Comparison of ENCODE assay signal across 8 mouse cellular contexts in genomic region chr3:87970184-87970938, GRCm38 (mm10). TPM values are rescaled to one million over a fixed set of nuclear protein-coding genes. Genes with fewer than 3 reads are reported as not detected.
DNase-seq lines count a peak whose midpoint lies in the region; ATAC-seq and TF ChIP-seq lines count a peak whose summit lies in the region.

No protein-coding gene starts in this region.

- H3K4me3 ChIP-seq in ES-E14 (ENCODE audit: insufficient read depth in 1 of 2, low read depth in 1 of 2, low read length in 2 of 2, poor library complexity in 1 of 2, severe bottlenecking in 1 of 2): peak overlapping the region; percentile 60 to 68
- 0 out of 2 replicates have a peak overlapping the region, but pooled peaks have one; percentile 3 for H3K4me3 ChIP-seq in cortical plate, adult 2 months (ENCODE audit: insufficient read depth, low read length)
- peak overlapping the region; percentile 67 for H3K4me3 ChIP-seq in heart, embryonic 13.5 days
- H3K4me3 ChIP-seq in kidney, postnatal 0 days (replicated peaks; ENCODE audit: low read depth, low read length): peak overlapping the region; percentile 53

- peaks cover 35% of the 10 kb centered on the region; the same call in 1 of the 2 replicates for H3K27me3 ChIP-seq in heart, embryonic 13.5 days (replicated peaks)
- no peaks in the 10 kb centered on the region for H3K27me3 ChIP-seq in kidney, postnatal 0 days (ENCODE audit: insufficient read depth, low read length)

- no peak overlapping the region for H3K27ac ChIP-seq in ES-E14 (ENCODE audit: insufficient read depth, low read depth, low read length, poor library complexity, severe bottlenecking)
- H3K27ac ChIP-seq in cortical plate, adult 2 months (ENCODE audit: insufficient read depth, low read length): no peak overlapping the region
- H3K27ac ChIP-seq in heart, embryonic 13.5 days (replicated peaks): peak overlapping the region; percentile 61
- H3K27ac ChIP-seq in kidney, postnatal 0 days: peak overlapping the region; percentile 71

- in situ Hi-C loops in ES-E14 (cut with MboI; ENCODE audit: low sequenced_read_pairs in 2 of 2, unreplicated experiment in 2 of 2): no loop called here

- H3K9me3 ChIP-seq in ES-E14 (ENCODE audit: control insufficient read depth, insufficient read depth, low read depth, low read length): no peaks in the 10 kb centered on the region
- no peaks in the 10 kb centered on the region for H3K9me3 ChIP-seq in heart, embryonic 13.5 days
- H3K9me3 ChIP-seq in kidney, postnatal 0 days (replicated peaks; ENCODE audit: low read length): no peaks in the 10 kb centered on the region

- TF ChIP-seq CTCF in cortical plate, adult 2 months (IDR thresholded peaks at IDR 0.05; ENCODE audit: extremely low read depth, insufficient read depth, low read length): peak; percentile 59
- peak; percentile 83 for TF ChIP-seq CTCF in kidney, postnatal 0 days (IDR thresholded peaks at IDR 0.05; ENCODE audit: low read depth)

- TF ChIP-seq POLR2A in cortical plate, adult 2 months (IDR thresholded peaks at IDR 0.05; ENCODE audit: extremely low read depth, insufficient read depth, low read length): no peak

- peak overlapping the region; percentile 93 for H3K4me2 ChIP-seq in heart, embryonic 13.5 days
- H3K4me2 ChIP-seq in kidney, postnatal 0 days (ENCODE audit: low read length): peak overlapping the region; percentile 84

- under 1% methylated on average over 21 of the region's 21 CpGs for WGBS in heart, embryonic 13.5 days
- WGBS in kidney, postnatal 0 days: 1% methylated on average over 21 of the region's 21 CpGs

- no peaks in the 10 kb centered on the region for H3K36me3 ChIP-seq in ES-E14 (ENCODE audit: control insufficient read depth, insufficient read depth, low read length, poor library complexity, severe bottlenecking)
- peaks cover 9% of the 10 kb centered on the region for H3K36me3 ChIP-seq in heart, embryonic 13.5 days
- H3K36me3 ChIP-seq in kidney, postnatal 0 days (ENCODE audit: insufficient read depth, low read length): no peaks in the 10 kb centered on the region

- DNase-seq in cerebellum, adult 18-20 months: peak; percentile 32 to 51
- DNase-seq in ES-E14 (ENCODE audit: low read depth, low spot score): no peak
- DNase-seq in kidney, postnatal 0 days (ENCODE audit: low spot score): peak; percentile 83
- peak; percentile 77 for DNase-seq in lung, postnatal 10 days
- peak; percentile 87 for DNase-seq in retina, embryonic 14.5 days (ENCODE audit: low spot score)

- no peak for ATAC-seq in cerebellum, adult (ENCODE audit: insufficient number of reproducible peaks, low FRiP score, low TSS enrichment)
- ATAC-seq in heart, embryonic 13.5 days (ENCODE audit: extremely low read depth, insufficient number of reproducible peaks, low FRiP score, low TSS enrichment): no peak
- ATAC-seq in kidney, postnatal 0 days (replicated peaks; ENCODE audit: low FRiP score, low read depth): no peak

- H3K4me1 ChIP-seq in ES-E14 (ENCODE audit: control insufficient read depth in 2 of 2, insufficient read depth in 2 of 2, low read length in 2 of 2, poor library complexity in 1 of 2): peaks cover 7 to 18% of the 10 kb centered on the region in 2 experiments; a peak in 3 of 4 replicates
- H3K4me1 ChIP-seq in cortical plate, adult 2 months (ENCODE audit: control insufficient read depth, insufficient read depth, low read length): peaks cover 2% of the 10 kb centered on the region; the same call in 1 of the 2 replicates
- H3K4me1 ChIP-seq in heart, embryonic 13.5 days: peaks cover 47% of the 10 kb centered on the region
- peaks cover 27% of the 10 kb centered on the region for H3K4me1 ChIP-seq in kidney, postnatal 0 days (replicated peaks; ENCODE audit: insufficient read depth, low read length)

- peak overlapping the region; percentile 68 for H3K9ac ChIP-seq in ES-E14 (ENCODE audit: insufficient read depth, low read depth, low read length, poor library complexity, severe bottlenecking)
- peak overlapping the region; percentile 91 for H3K9ac ChIP-seq in heart, embryonic 13.5 days
- H3K9ac ChIP-seq in kidney, postnatal 0 days (ENCODE audit: low read depth, low read length): 0 out of 2 replicates have a peak overlapping the region, but pooled peaks have one; percentile 61

TF ChIP-seq in ES-E14, 5 proteins besides CTCF, POLR2A, EP300 and RAD21:
- TF ChIP-seq MAFK (IDR thresholded peaks at IDR 0.05; ENCODE audit: insufficient read depth, low read depth, low read length) (no peak), ZNF384 (IDR thresholded peaks at IDR 0.05; ENCODE audit: low read depth, low read length) (no peak), ZC3H11A (IDR thresholded peaks at IDR 0.05; ENCODE audit: borderline replicate concordance, low read depth, low read length) (peak; percentile 43; the same call in 1 of the 2 replicates), HCFC1 (IDR thresholded peaks at IDR 0.05; ENCODE audit: borderline replicate concordance, insufficient read depth, low read length) (no peak)
TF ChIP-seq in ES-E14: peak in this region for 1.

RNA-seq across cellular contexts. Expression of gene Nes, which starts 0.5 kb away (rescaled TPM):
- total RNA-seq in ES-E14 (2012; rRNA removed): 22.3 and 29.4 TPM in 2 replicates
- 3.1 and 3.6 TPM in 2 replicates for polyA plus RNA-seq in cortical plate, adult 2 months (2012; rRNA removed)
- 18.7 and 18.9 TPM in 2 replicates for polyA plus RNA-seq in heart, embryonic 13.5 days (2015; fragmentation: Nextera tagmentation; extraction: Ambion mirVana)
- polyA plus RNA-seq in kidney, postnatal 0 days (2015; fragmentation: Nextera tagmentation; extraction: Ambion mirVana): 24.6 and 28.9 TPM in 2 replicates

RNA-seq across cellular contexts. Expression of gene Crabp2, which starts 21.9 kb away (rescaled TPM):
- total RNA-seq in ES-E14 (2012; rRNA removed): 9.4 and 19.7 TPM in 2 replicates
- polyA plus RNA-seq in cortical plate, adult 2 months (2012; rRNA removed): 5.2 and 6.2 TPM in 2 replicates
- 6.2 and 8.4 TPM in 2 replicates for polyA plus RNA-seq in heart, embryonic 13.5 days (2015; fragmentation: Nextera tagmentation; extraction: Ambion mirVana)
- polyA plus RNA-seq in kidney, postnatal 0 days (2015; fragmentation: Nextera tagmentation; extraction: Ambion mirVana): 20.1 and 20.9 TPM in 2 replicates

RNA-seq across cellular contexts. Expression of gene Bcan, which starts 29.7 kb away (rescaled TPM):
- 1.4 and 2.6 TPM in 2 replicates for total RNA-seq in ES-E14 (2012; rRNA removed)
- polyA plus RNA-seq in cortical plate, adult 2 months (2012; rRNA removed): 378 and 380 TPM in 2 replicates
- polyA plus RNA-seq in heart, embryonic 13.5 days (2015; fragmentation: Nextera tagmentation; extraction: Ambion mirVana): 0.07 TPM in 1 of 2 replicates, not detected in the other
- 0.14 TPM in 1 of 2 replicates, not detected in the other for polyA plus RNA-seq in kidney, postnatal 0 days (2015; fragmentation: Nextera tagmentation; extraction: Ambion mirVana)

RNA-seq across cellular contexts. Expression of gene Rrnad1, which starts 39.8 kb away (rescaled TPM):
- total RNA-seq in ES-E14 (2012; rRNA removed): 22.0 and 25.5 TPM in 2 replicates
- polyA plus RNA-seq in cortical plate, adult 2 months (2012; rRNA removed): 45.0 and 48.7 TPM in 2 replicates
- polyA plus RNA-seq in heart, embryonic 13.5 days (2015; fragmentation: Nextera tagmentation; extraction: Ambion mirVana): 13.4 and 16.0 TPM in 2 replicates
- polyA plus RNA-seq in kidney, postnatal 0 days (2015; fragmentation: Nextera tagmentation; extraction: Ambion mirVana): 12.1 and 12.3 TPM in 2 replicates

RNA-seq across cellular contexts. Expression of gene Isg20l2, which starts 40.2 kb away (rescaled TPM):
- total RNA-seq in ES-E14 (2012; rRNA removed): 33.6 and 40.1 TPM in 2 replicates
- polyA plus RNA-seq in cortical plate, adult 2 months (2012; rRNA removed): 11.3 and 12.0 TPM in 2 replicates
- 28.9 and 30.1 TPM in 2 replicates for polyA plus RNA-seq in heart, embryonic 13.5 days (2015; fragmentation: Nextera tagmentation; extraction: Ambion mirVana)
- polyA plus RNA-seq in kidney, postnatal 0 days (2015; fragmentation: Nextera tagmentation; extraction: Ambion mirVana): 40.4 and 42.1 TPM in 2 replicates

Comparison
In these comparisons a context has a peak if more than half of its experiments do, and no peak if none do; other contexts are left out.
1. H3K27ac ChIP-seq: peak in heart, embryonic 13.5 days (single experiment) and kidney, postnatal 0 days (single experiment); none in ES-E14 (single experiment) and cortical plate, adult 2 months (single experiment).
2. H3K4me3 ChIP-seq: peak in every context shown above with its lines; median percentile 67 in heart, embryonic 13.5 days; 64 in ES-E14; 53 in kidney, postnatal 0 days; 3 in cortical plate, adult 2 months.
3. RNA of gene Bcan, which starts 29.7 kb away (polyA plus RNA-seq): 378 to 380 TPM in cortical plate, adult 2 months; 0.07 TPM in heart, embryonic 13.5 days and 0.14 TPM in kidney, postnatal 0 days; every median in the first group is over 100 times any median in the second.
4. Peak in every context shown above with its lines, with median percentiles within 50 percentile points of each other: H3K9ac ChIP-seq.